Mouse (Mus musculus) adrenal gland, adult 8-10 months (tissue): Measurements from ENCODE around the gene Clic3. TPM values are rescaled to one million over a fixed set of nuclear protein-coding genes. Genes with fewer than 3 reads are reported as not detected.

Experiments
- DNase-seq: peaks from one replicate; pipeline ENCODE4 v3.0.0; 2022
- total RNA-seq, 4 experiments: library from RNA; stranded (reverse); gene quantifications; 2 replicates each; pipeline ENCODE4 v1.2.4; 2022

Clic3 gene
- total RNA-seq, 4 experiments from 2014 or later, result not detected

GRCm38 (mm10) chr2:25450853-25451647 is 5.6 kb upstream of the Clic3 start:
- DNase-seq, result no peak

- DNase-seq, result no peak
Measured at GRCm38 (mm10) chr2:25452951-25453350, 3.7 kb upstream of the Clic3 start.

- DNase-seq, result no peak
Measured at GRCm38 (mm10) chr2:25457022-25457896, 621 bp downstream of the Clic3 start.

- DNase-seq, result no peak
Measured at GRCm38 (mm10) chr2:25458911-25459310, 2.3 kb downstream of the Clic3 start.

- peak; percentile 39 for DNase-seq
Measured at GRCm38 (mm10) chr2:25460135-25460534, 3.5 kb downstream of the Clic3 start.

GRCm38 (mm10) chr2:25460551-25461309 is 4.1 kb downstream of the Clic3 start, which contains the start of gene Paxx:
Gene Paxx, minus strand, starts transcription at chr2:25461094.
- DNase-seq, result peak; percentile 95

- DNase-seq, result no peak
Measured at GRCm38 (mm10) chr2:25461407-25461806, 4.8 kb downstream of the Clic3 start.

GRCm38 (mm10) chr2:25463630-25464029 is 7.0 kb downstream of the Clic3 start:
- DNase-seq, result no peak

GRCm38 (mm10) chr2:25465256-25465655 is 8.6 kb downstream of the Clic3 start:
- no peak for DNase-seq

GRCm38 (mm10) chr2:25465816-25466635 is 9.4 kb downstream of the Clic3 start:
- no peak for DNase-seq

- no peak for DNase-seq
Measured at GRCm38 (mm10) chr2:25467606-25468303, 11.1 kb downstream of the Clic3 start.

- no peak for DNase-seq
Measured at GRCm38 (mm10) chr2:25468962-25469915, 12.6 kb downstream of the Clic3 start.

GRCm38 (mm10) chr2:25469969-25470368 is 13.3 kb downstream of the Clic3 start, which contains the start of gene Ptgds:
Gene Ptgds, minus strand, starts transcription at chr2:25470046.
- no peak for DNase-seq

GRCm38 (mm10) chr2:25472550-25472949 is 15.9 kb downstream of the Clic3 start:
- DNase-seq, result no peak

GRCm38 (mm10) chr2:25477541-25477940 is 20.9 kb downstream of the Clic3 start:
- no peak for DNase-seq

GRCm38 (mm10) chr2:25477967-25478675 is 21.5 kb downstream of the Clic3 start:
- DNase-seq, result peak; percentile 72

- no peak for DNase-seq
Measured at GRCm38 (mm10) chr2:25479551-25480311, 23.1 kb downstream of the Clic3 start.

- DNase-seq, result no peak
Measured at GRCm38 (mm10) chr2:25480541-25480940, 23.9 kb downstream of the Clic3 start.
